Mouse (Mus musculus) lung, postnatal 14 days (tissue): Measurements from ENCODE around the gene Mok.

Source experiments
- DNase-seq: peaks from one replicate; pipeline ENCODE4 v3.0.0; 2021

Gene Mok

DNA sequence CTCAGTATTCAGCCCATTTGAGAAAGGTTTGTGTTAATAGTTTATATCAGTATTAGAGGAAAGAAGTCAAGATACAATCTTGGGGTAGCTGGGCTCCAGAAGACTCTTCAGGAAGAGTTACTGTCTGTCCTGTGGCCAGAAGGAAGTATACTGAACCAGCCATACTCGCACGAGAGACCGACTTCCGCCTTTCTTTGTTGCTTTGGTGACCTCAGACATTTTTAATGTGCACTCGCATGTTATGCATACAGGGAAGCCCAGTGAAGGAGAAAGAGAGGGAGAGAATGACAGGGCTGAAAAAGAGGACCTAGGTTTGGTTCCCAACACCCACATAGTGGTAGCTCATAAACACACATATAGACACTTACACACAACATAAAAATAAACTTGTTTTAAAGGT lies 76.2 kb downstream of the Mok start:
- DNase-seq, result no peak

DNA sequence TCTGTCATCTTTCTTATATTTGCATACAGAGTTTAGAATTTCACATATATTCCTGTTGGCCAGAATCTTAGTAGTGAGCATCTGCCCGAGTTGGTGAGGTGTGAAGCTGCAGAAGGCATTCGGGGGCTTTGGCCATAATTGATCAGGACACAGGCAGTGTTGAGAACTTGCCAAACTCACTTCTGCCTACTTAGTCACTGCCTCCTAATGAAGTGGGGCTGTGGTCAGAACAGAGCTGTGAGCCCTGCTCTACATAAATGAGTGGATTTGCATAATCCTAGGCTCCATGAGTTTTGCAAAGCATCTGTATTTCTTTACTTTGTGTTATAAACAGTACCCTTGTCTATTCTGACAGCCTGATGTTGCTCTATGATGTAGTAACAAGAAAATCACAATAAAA lies 78.4 kb downstream of the Mok start:
- DNase-seq, result no peak

DNA sequence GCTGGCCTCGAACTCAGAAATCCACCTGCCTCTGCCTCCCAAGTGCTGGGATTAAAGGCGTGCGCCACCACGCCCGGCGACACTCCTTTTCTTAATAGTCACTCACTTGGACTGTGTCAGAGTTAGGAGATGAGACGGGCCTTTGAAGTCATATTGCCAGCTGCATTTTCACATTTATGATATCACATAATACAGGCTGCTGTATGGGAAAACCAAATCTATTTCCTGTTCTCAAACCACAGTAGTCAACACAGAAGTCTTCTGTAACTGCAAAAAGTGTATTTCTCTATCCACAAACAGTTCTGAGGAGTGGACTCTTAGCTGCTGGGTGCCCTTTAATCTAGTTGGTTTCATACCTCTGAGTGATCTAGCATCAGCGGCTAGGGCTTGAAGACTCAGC lies 81.8 kb downstream of the Mok start:
- no peak for DNase-seq
